Mouse (Mus musculus) cerebellum, adult 8-10 months (tissue): ENCODE measurements around the gene Dlk2.

Experiments used
- DNase-seq: peaks from one replicate; pipeline ENCODE4 v3.0.0; 2022

The Dlk2 gene

GRCm38 (mm10) chr17:46273803-46274236, 23.4 kb upstream of the Dlk2 start:
- no peak for DNase-seq

GRCm38 (mm10) chr17:46274465-46274864, 22.8 kb upstream of the Dlk2 start:
- DNase-seq, result no peak

- DNase-seq, result no peak
Measured at GRCm38 (mm10) chr17:46275034-46275433, 22.2 kb upstream of the Dlk2 start.

DNA sequence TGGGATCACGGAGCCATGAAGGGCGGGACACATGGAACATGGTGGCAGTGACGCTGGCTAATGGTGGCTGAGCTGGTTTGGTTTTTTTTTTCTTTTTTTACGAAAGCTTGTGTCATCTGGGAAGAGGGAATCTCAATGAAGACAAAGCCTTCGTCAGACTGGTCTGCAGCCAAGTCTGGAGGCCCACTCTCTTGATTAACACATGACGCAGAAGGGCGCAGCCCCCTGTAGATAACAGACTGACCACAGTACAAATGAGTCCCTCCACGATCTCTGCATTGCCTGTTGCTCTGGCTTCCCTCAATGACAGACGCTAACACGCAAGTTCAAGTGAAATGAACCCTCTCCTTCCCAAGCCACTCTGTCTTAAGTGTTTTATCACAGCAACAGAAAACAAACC, 21.7 kb upstream of the Dlk2 start:
- DNase-seq, result no peak

GRCm38 (mm10) chr17:46277586-46277985, 19.6 kb upstream of the Dlk2 start:
- no peak for DNase-seq

DNA sequence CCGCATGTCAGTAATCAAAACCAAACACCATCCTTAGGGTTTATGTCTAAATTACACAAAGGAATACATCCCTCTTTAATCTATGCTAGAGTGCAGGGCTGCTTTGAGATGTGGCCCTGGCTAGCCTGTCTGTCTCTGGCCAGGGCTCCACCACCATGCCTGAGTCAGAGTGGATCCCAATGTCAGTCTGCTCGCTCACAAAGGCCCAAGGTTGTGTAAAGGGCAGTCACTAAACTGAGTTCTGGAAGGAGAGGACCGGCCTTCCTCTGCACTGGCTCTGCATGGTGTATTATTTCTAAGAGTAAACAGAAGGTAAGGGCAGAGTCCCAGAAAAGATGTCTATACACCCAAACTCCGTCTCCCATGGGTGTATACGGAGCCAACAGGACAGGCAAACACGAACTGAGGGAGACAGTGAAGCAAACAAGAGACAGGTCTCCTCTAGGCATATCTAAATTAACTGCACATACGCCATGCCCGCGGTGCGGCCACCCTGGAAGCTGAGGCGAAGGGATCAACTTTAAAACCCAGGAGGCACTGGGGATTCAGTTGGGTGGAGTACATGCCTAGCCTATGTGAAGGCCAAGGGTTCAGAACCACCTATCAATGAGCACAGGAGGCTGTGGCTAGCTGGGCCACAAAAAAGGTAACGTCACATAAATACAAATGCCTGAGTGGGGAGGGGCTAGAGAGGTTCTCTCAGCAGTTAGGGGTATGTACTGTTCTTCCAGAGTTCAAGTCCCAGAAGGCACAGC, 19.0 kb upstream of the Dlk2 start:
- no peak for DNase-seq

DNA sequence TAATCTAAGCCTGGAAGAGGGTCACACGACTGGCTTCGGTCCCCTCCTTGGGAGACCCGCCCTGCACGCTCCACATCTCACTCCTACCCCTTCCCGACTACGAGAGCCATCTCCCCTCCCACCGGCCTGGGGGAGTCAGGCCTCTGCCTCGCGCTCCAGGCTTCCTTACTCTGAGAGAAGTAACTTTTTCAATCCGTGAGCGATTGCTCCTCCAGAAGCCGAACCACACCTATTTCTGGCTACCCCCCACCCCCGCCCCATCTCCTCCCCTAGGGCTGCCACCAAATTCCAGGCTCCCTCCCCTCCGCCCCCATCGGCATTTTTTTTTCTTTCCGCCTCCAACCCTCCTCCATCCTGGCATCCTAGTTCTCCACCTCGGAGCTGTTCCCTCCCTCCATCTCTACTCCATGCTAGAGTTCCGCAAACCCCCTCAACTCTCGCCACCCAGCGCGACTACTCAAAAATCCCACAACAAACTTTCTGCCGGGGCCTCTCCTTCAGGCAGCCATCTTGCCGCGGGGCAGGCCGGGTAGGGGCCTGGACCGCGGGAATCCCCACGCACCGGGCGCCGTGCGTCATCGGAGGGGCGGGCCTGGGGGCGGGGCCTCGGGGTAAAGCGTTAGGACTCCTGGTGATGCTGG, 14.6 kb upstream of the Dlk2 start, which contains the start of gene Tjap1:
Gene Tjap1 (minus strand): TSS at position 544 of the 641 bp plus-strand sequence.
- DNase-seq, result peak; percentile 80

DNA sequence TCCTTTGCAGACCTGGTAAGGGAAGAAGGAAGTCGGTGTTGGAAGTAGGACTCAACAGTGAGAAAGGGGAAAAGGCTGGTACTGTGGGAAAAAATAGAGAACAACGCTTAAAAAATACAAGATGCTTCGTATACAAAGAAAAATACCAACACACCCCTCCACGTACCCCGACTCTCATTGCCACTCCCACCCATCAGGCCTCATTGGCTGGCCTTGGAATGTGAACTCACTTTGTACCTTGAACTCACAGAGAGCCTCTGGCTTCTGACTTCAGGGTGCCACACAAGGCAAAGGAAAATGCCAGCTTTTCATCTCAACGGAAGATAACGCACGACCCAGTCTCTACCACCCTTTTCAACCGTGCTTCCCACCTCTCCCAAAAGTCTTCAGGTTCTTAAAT, 14.1 kb upstream of the Dlk2 start:
- DNase-seq, result no peak

DNA sequence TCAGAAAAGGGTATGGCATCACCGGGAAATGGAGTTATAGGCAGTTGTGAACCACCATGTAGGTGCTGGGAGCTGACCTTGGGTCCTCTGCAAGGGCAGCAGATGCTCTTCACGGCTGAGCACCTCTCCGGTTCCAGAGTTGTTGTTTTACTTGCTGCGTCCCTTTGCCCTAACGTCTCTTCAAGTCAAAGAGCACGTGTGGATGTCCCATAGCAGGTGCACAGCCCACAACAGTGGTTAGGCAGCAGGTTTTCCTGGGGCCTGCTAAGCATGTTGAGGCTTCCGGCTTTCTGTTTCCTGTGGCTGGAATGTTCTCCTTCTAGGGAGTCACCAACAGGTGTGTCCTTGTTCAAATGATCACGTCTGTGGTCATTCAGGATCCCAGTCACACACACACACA, 13.3 kb upstream of the Dlk2 start:
- DNase-seq, result no peak

DNA sequence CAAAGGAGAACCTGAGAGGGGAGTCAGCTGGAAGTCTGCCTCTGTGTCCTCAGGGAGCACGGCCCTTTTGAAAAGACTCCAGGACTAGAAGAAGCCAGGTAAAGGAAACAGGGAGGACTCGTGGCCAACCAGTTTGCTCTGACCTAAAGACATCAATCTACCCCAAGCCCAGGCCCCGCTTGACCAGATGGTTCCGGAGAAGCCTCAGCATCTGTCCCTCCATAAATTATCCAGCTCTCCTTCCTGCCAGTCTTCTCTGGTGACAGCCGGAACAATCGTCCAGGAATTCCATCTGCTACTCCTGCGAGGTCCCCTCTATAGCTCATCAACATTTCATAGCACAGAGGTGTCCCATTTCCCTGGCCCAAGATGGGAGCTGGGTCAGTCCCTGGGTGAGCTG, 12.6 kb upstream of the Dlk2 start:
- no peak for DNase-seq

DNA sequence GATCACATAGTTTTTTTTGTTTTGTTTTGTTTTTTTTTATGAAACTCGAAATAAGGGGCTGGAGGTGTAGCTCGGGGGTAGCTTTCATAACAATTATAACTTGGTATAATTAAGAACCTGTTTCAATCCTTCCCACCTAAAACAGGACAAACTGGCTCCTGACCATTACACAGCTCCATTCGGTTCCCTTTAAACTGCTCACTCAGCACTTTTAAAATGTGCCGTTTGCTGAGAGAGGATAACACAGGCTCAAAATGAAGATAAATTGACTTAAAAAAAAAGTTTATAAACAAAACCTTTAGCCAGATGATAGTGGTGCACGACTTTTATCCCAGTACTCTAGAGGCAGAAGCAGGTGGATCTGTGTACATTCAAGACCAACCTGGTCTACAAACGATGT, 11.8 kb upstream of the Dlk2 start:
- DNase-seq, result no peak

- no peak for DNase-seq
Measured at GRCm38 (mm10) chr17:46287678-46288095, 9.5 kb upstream of the Dlk2 start.

DNA sequence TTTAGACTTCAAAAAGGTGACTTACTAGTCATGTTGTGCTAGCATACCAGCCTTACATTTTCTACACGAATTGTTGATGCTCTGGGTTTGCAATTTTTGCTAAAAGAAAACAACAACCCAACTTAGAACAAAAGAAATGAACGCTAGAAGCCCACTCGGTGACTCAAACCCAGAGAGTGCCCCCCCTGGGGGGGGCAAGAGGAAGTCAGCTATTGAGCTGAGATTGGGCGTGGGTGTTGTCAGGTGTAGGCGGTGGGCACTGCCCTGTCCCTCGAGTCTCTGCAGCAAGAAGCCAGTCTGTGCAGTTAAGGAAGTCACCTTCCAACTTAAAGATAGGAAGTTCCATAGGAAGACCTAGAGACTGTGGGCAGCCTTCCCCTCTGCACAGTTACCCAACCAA, 620 bp upstream of the Dlk2 start:
- no peak for DNase-seq

GRCm38 (mm10) chr17:46297028-46297363, 225 bp upstream of the Dlk2 start:
- DNase-seq, result no peak

GRCm38 (mm10) chr17:46298220-46298913, 1.1 kb downstream of the Dlk2 start:
- DNase-seq, result peak; percentile 84

DNA sequence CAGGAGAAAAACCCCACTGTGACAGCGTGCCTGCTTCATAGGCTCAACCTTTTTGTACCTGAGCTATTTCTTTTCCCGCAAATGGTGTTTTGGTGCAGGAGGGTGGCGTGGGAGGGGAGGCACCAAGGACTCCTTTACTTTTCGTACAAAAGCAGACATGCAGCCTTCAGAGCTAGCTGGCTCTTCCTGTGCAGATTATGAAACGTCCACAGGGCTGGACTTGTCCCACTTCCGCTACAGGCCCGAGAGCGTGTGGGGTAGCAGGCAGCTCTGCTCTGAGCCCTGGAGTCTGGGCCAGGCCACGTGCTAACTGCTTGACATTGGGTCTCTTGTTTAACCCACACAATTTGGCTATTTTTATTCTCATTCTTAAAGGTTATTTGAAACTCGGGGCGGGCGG, 4.7 kb downstream of the Dlk2 start:
- DNase-seq, result no peak

- DNase-seq, result no peak
Measured at GRCm38 (mm10) chr17:46304184-46304583, 7.0 kb downstream of the Dlk2 start.

GRCm38 (mm10) chr17:46306956-46307355, 9.7 kb downstream of the Dlk2 start:
- no peak for DNase-seq

DNA sequence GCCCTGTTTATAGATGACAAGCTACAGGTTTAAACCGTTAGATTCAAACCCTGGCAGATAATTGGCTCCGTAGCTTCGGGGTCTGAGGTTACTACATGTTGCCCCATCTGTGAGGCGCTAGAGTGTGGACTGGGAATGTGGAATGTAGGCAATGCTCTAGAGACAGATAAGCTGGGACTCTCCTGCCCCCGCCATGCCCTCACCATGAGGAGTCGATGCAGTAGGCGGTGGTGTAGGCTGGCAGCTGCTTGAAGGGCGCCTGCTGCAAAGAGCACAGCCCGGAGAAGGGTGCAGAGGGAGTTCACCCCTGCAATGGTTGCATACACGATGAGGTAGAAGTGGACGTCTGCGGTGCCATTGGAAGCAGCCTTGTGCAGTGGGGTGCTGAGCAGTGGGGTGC, 12.6 kb downstream of the Dlk2 start:
- DNase-seq, result no peak

- DNase-seq, result no peak
Measured at GRCm38 (mm10) chr17:46310515-46310914, 13.3 kb downstream of the Dlk2 start.

DNA sequence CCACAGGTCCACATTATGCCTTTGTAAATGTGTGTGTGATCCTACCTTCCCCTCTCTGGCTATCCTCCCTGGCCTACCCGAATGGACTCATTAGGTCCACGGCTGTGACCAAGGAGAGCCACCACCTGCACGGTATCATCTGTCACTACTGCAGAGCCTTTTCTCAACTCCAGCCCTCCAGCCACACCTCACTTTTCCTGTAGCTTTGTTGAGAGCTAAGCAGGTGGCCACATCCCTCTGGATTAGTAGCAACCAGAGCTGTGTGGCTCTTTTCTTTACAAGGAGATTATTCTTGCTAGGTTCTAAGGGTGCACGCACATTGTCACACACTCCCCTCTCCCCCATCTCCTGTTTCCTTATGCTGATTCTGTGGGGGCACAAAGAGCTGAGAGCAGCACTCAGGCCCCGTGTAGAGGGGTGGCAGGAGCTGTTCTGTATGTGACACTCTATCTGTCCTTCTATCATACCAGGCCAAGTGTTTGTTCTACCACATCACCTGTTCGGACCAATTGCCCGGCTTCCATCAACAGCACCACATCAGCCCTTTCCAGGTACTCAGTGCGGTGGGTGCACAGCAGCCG, 16.0 kb downstream of the Dlk2 start:
- no peak for DNase-seq

- DNase-seq, result no peak
Measured at GRCm38 (mm10) chr17:46315813-46316212, 18.6 kb downstream of the Dlk2 start.

- no peak for DNase-seq
Measured at GRCm38 (mm10) chr17:46320492-46320891, 23.3 kb downstream of the Dlk2 start.
